Mouse (Mus musculus): ENCODE data around the gene Tlr7. TPM values are rescaled to one million over a fixed set of nuclear protein-coding genes. Genes with fewer than 3 reads are reported as not detected.

Tlr7 gene
- 1.0 and 2.3 TPM in 2 replicates for polyA plus RNA-seq (2012; ENCODE audit: low replicate concordance)

DNA sequence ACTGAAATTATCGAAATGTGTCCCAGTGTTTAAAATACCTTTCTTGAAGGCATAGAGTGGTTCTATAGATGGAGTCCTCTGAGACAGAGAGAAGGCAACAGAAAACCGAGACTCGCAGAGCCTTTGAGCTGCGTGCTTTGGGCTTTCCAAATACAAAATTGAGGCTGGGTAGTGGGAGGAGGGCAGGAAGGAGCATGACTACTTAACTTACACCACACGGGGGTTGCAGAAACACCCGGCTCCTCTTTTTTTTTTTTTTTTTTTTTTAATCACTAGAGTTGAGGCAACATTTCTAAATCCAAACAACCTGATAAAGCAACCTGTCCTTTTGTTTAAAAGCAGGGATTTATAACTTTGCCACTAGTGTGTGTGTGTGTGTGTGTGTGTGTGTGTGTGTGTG lies at the start of gene Tlr7:
TSS of gene Tlr7 (minus strand) at position 160 of the 400 bp plus-strand sequence.

DNA sequence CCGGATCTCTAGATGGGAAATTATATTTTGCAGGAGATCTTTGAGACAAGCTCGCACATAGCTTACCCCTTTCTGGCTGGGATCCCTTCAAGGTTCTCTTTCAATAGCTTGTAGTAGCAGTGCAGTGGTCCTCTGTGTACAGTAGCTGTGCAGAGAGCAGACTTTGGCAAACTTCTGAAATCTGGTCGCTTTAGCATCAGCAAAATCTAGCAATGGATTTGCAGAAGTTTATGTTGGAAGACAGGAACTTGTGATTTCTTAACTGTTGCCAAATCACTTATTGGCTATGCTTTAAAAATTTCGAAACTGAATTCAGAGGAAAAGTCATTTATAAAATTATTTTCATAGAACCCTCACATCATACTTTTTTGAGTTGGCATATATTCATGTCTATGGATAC lies 66.3 kb downstream of the Tlr7 start, which contains the start of gene Tlr8:
TSS of gene Tlr8 (minus strand) at position 244 of the 400 bp plus-strand sequence.

Other genes starting within 250 kb of the Tlr7 start
- gene Tmsb4x, start 121.2 kb downstream of the Tlr7 start, polyA plus RNA-seq (2012; ENCODE audit: low replicate concordance): 16.1 and 18.9 TPM in 2 replicates
- gene Tlr8, start 66.2 kb downstream of the Tlr7 start, polyA plus RNA-seq (2012; ENCODE audit: low replicate concordance): 1.6 TPM in 1 of 2 replicates, not detected in the other
- gene Prps2, start 52.2 kb upstream of the Tlr7 start, polyA plus RNA-seq (2012; ENCODE audit: low replicate concordance): 1.4 and 18.2 TPM in 2 replicates